ENCODE assay signal across 18 mouse cellular contexts in genomic region chrX:162505186-162505585, GRCm38 (mm10).
"Had no signal": no experiment of that assay in that cellular context is flagged by ENCODE, and none has a peak within 500 bp of the region (broad histone marks: within the 10 kb centered on the region; RNA-seq: fewer than 3 reads in every experiment).

No protein-coding gene starts in this region.

- H3K4me1 ChIP-seq: midbrain, embryonic 10.5 days; midbrain, embryonic 12.5 days; neural tube, embryonic 13.5 days; neural tube, embryonic 15.5 days had no signal

- H3K27ac ChIP-seq: midbrain, embryonic 10.5 days; midbrain, embryonic 12.5 days; neural tube, embryonic 13.5 days; neural tube, embryonic 15.5 days had no signal

- DNase-seq: lung, embryonic 14.5 days; lung, postnatal 10 days; lung, postnatal 4 days; midbrain, embryonic 14.5 days; retina, postnatal 1 day; right cerebral cortex, adult 18-20 months; right cerebral cortex, postnatal 25 days; right cerebral cortex, postnatal 4 days; spleen, adult 18-20 months; thymus, adult 18-20 months; thymus, postnatal 14 days; thymus, postnatal 36 days had no signal

- ATAC-seq: midbrain, embryonic 16.5 days had no signal

- H3K4me3 ChIP-seq: midbrain, embryonic 10.5 days; midbrain, embryonic 12.5 days; myocyte; neural tube, embryonic 13.5 days; neural tube, embryonic 15.5 days had no signal

- H3K36me3 ChIP-seq: midbrain, embryonic 10.5 days; midbrain, embryonic 12.5 days; neural tube, embryonic 13.5 days; neural tube, embryonic 15.5 days had no signal

- H3K9ac ChIP-seq: lung, embryonic 14.5 days; midbrain, embryonic 12.5 days; neural tube, embryonic 13.5 days; neural tube, embryonic 15.5 days had no signal

- H3K4me2 ChIP-seq: lung, embryonic 14.5 days; midbrain, embryonic 12.5 days; neural tube, embryonic 13.5 days; neural tube, embryonic 15.5 days had no signal

- H3K9me3 ChIP-seq: midbrain, embryonic 10.5 days; midbrain, embryonic 12.5 days; neural tube, embryonic 13.5 days; neural tube, embryonic 15.5 days had no signal
